Mouse (Mus musculus): ENCODE measurements around the gene Mxd3. TPM values are rescaled to one million over a fixed set of nuclear protein-coding genes. Genes with fewer than 3 reads are reported as not detected.

Gene Mxd3
- total and polyA plus RNA-seq, 3 experiments, result 3.9 to 9.3 TPM; not detected in 1

- no peak overlapping the region for H3K27ac ChIP-seq (ENCODE audit: control insufficient read depth, low read depth, low read length)
- no peak overlapping the region for H3K9ac ChIP-seq (ENCODE audit: control insufficient read depth, low read depth, low read length, poor library complexity, severe bottlenecking)
- H3K27me3 ChIP-seq (ENCODE audit: control insufficient read depth in 1 of 2, insufficient read depth in 2 of 2, low read length in 2 of 2), result no peaks in the 10 kb centered on the region
- H3K36me3 ChIP-seq (ENCODE audit: control insufficient read depth in 1 of 2, insufficient read depth in 2 of 2, low read length in 2 of 2), result peaks cover 4% of the 10 kb centered on the region in 2 experiments; a peak in 2 of 4 replicates
- H3K9me3 ChIP-seq (replicated peaks; ENCODE audit: insufficient read depth, low read length), result no peaks in the 10 kb centered on the region
- no peak for TF ChIP-seq ZC3H11A (IDR thresholded peaks at IDR 0.05; ENCODE audit: low read depth, low read length)
- no peak for TF ChIP-seq E2F4 (IDR thresholded peaks at IDR 0.05; ENCODE audit: borderline replicate concordance, low read depth, low read length)
- no peak for TF ChIP-seq ZKSCAN1 (IDR thresholded peaks at IDR 0.05; ENCODE audit: low read depth, low read length)
- no peak for TF ChIP-seq USF2 (IDR thresholded peaks at IDR 0.05; ENCODE audit: borderline replicate concordance in 1 of 2, insufficient read depth in 1 of 2, low read depth in 1 of 2, low read length in 2 of 2)
- no peak for TF ChIP-seq MEF2A (IDR thresholded peaks at IDR 0.05; ENCODE audit: extremely low read depth, insufficient replicate concordance, low read depth, low read length, poor library complexity, severe bottlenecking)
- no peak for DNase-seq (ENCODE audit: low read depth, low spot score)
- H3K4me1 ChIP-seq (ENCODE audit: control insufficient read depth in 1 of 2, insufficient read depth in 2 of 2, low read length in 2 of 2), result peaks cover 0 to 11% of the 10 kb centered on the region in 2 experiments; a peak in 2 of 4 replicates
- no peak overlapping the region for H3K4me3 ChIP-seq (ENCODE audit: control insufficient read depth in 1 of 2, insufficient read depth in 1 of 2, low read depth in 2 of 2, low read length in 2 of 2)
- peaks cover 4% of the 10 kb centered on the region for H3K79me2 ChIP-seq (ENCODE audit: control insufficient read depth, insufficient read depth, low read length, poor library complexity)
Measured at GRCm38 (mm10) chr13:55328171-55328570, 1.5 kb downstream of the Mxd3 start.

- Histone ChIP-seq H3K9ac (ENCODE audit: control insufficient read depth, low read depth, low read length, poor library complexity, severe bottlenecking) (no peak overlapping the region), H3K79me2 (ENCODE audit: control insufficient read depth, insufficient read depth, low read length, poor library complexity) (peaks cover 10% of the 10 kb centered on the region), H3K36me3 (ENCODE audit: control insufficient read depth in 1 of 2, insufficient read depth in 2 of 2, low read length in 2 of 2) (peaks cover 4 to 9% of the 10 kb centered on the region in 2 experiments; a peak in 2 of 4 replicates), H3K4me1 (ENCODE audit: control insufficient read depth in 1 of 2, insufficient read depth in 2 of 2, low read length in 2 of 2) (peaks cover 0 to 16% of the 10 kb centered on the region in 2 experiments; a peak in 2 of 4 replicates), H3K27me3 (ENCODE audit: control insufficient read depth in 1 of 2, insufficient read depth in 2 of 2, low read length in 2 of 2) (no peaks in the 10 kb centered on the region), H3K4me3 (ENCODE audit: control insufficient read depth in 1 of 2, insufficient read depth in 1 of 2, low read depth in 2 of 2, low read length in 2 of 2) (no peak overlapping the region), H3K27ac (ENCODE audit: control insufficient read depth, low read depth, low read length) (no peak overlapping the region), H3K9me3 (replicated peaks; ENCODE audit: insufficient read depth, low read length) (no peaks in the 10 kb centered on the region)
- peak; percentile 94 for DNase-seq (ENCODE audit: low read depth, low spot score)
- TF ChIP-seq MXI1 (IDR thresholded peaks at IDR 0.05; ENCODE audit: low read depth, low read length) (peak; percentile 94), ZC3H11A (IDR thresholded peaks at IDR 0.05; ENCODE audit: low read depth, low read length) (peak; percentile 39; the same call in 1 of the 2 replicates), ZMIZ1 (IDR thresholded peaks at IDR 0.05; ENCODE audit: low read depth, low read length) (no peak), UBTF (IDR thresholded peaks at IDR 0.05; ENCODE audit: borderline replicate concordance, insufficient read depth, low read depth, low read length) (no peak), POLR2AphosphoS2 (IDR thresholded peaks at IDR 0.05; ENCODE audit: low read length) (no peak), RAD21 (IDR thresholded peaks at IDR 0.05; ENCODE audit: low read depth, low read length) (peak; percentile 69), RCOR1 (IDR thresholded peaks at IDR 0.05; ENCODE audit: low read depth, low read length) (no peak), MYB (IDR thresholded peaks at IDR 0.05; ENCODE audit: low read depth, low read length) (no peak), MYC (IDR thresholded peaks at IDR 0.05; ENCODE audit: low read depth, low read length) (peak; percentile 76), MEF2A (IDR thresholded peaks at IDR 0.05; ENCODE audit: extremely low read depth, insufficient replicate concordance, low read depth, low read length, poor library complexity, severe bottlenecking) (no peak), MAX (IDR thresholded peaks at IDR 0.05; ENCODE audit: low read length) (peak; percentile 86), ETS1 (IDR thresholded peaks at IDR 0.05; ENCODE audit: low read depth, low read length) (no peak), USF2 (IDR thresholded peaks at IDR 0.05; ENCODE audit: borderline replicate concordance in 1 of 2, insufficient read depth in 1 of 2, low read depth in 1 of 2, low read length in 2 of 2) (no peak), NRF1 (IDR thresholded peaks at IDR 0.05; ENCODE audit: insufficient read depth, low read depth, low read length, poor library complexity, severe bottlenecking) (peak; percentile 63), CTCF (IDR thresholded peaks at IDR 0.05 in 2 of 3, conservative IDR thresholded peaks at IDR 0.05 in 1 of 3; ENCODE audit: control insufficient read depth in 1 of 3, insufficient read depth in 1 of 3, low read depth in 2 of 3, low read length in 3 of 3, poor library complexity in 1 of 3, severe bottlenecking in 1 of 3) (peak; percentile 91 to 97 (median 91)), BHLHE40 (IDR thresholded peaks at IDR 0.05; ENCODE audit: borderline replicate concordance, low read depth, low read length) (no peak), TAL1 (IDR thresholded peaks at IDR 0.05; ENCODE audit: low read length) (no peak), SMC3 (IDR thresholded peaks at IDR 0.05; ENCODE audit: low read depth, low read length) (peak; percentile 77), USF1 (IDR thresholded peaks at IDR 0.05; ENCODE audit: low read depth, low read length) (peak; percentile 67), GATA1 (IDR thresholded peaks at IDR 0.05; ENCODE audit: low read depth, low read length) (no peak), SIN3A (IDR thresholded peaks at IDR 0.05; ENCODE audit: low read length) (peak; percentile 91), POLR2AphosphoS5 (IDR thresholded peaks at IDR 0.05; ENCODE audit: borderline replicate concordance, low read depth, low read length) (no peak), TCF12 (IDR thresholded peaks at IDR 0.05; ENCODE audit: low read depth, low read length) (no peak), JUND (IDR thresholded peaks at IDR 0.05; ENCODE audit: low read depth, low read length) (peak; percentile 27; the same call in 1 of the 2 replicates), NELFE (IDR thresholded peaks at IDR 0.05; ENCODE audit: low read depth, low read length) (no peak), MAFK (IDR thresholded peaks at IDR 0.05; ENCODE audit: borderline replicate concordance, low read depth, low read length) (no peak), EP300 (IDR thresholded peaks at IDR 0.05; ENCODE audit: low read depth in 1 of 2, low read length in 2 of 2) (no peak), E2F4 (IDR thresholded peaks at IDR 0.05; ENCODE audit: borderline replicate concordance, low read depth, low read length) (no peak)
Measured at GRCm38 (mm10) chr13:55327633-55328032, 2.0 kb downstream of the Mxd3 start.

All from MEL (cell line).